Mouse (Mus musculus): ENCODE data around the gene Gpbar1.

GRCm38 (mm10) chr1:74321396-74321795 lies 43.0 kb downstream of the Gpbar1 start:
- no peak for TF ChIP-seq CTCF (IDR thresholded peaks at IDR 0.05; ENCODE audit: extremely low read depth, insufficient read depth, low read length)
- no peak for TF ChIP-seq POLR2A (IDR thresholded peaks at IDR 0.05; ENCODE audit: extremely low read depth, insufficient read depth, low read length)
